Mouse (Mus musculus) left cerebral cortex, adult 9 months (tissue): ENCODE data around the gene Pheta2.
"Not testable (repeated sequence)": the region's sequence is repeated elsewhere in the genome, so short reads cannot be mapped to it uniquely, and the experiment has no call there.

Experiments used
- DNase-seq, 2 experiments: peaks; one replicate each; pipeline ENCODE4 v3.0.0; 2022; ENCODE audit warnings: low spot score in 2 of 2

Gene Pheta2

DNA sequence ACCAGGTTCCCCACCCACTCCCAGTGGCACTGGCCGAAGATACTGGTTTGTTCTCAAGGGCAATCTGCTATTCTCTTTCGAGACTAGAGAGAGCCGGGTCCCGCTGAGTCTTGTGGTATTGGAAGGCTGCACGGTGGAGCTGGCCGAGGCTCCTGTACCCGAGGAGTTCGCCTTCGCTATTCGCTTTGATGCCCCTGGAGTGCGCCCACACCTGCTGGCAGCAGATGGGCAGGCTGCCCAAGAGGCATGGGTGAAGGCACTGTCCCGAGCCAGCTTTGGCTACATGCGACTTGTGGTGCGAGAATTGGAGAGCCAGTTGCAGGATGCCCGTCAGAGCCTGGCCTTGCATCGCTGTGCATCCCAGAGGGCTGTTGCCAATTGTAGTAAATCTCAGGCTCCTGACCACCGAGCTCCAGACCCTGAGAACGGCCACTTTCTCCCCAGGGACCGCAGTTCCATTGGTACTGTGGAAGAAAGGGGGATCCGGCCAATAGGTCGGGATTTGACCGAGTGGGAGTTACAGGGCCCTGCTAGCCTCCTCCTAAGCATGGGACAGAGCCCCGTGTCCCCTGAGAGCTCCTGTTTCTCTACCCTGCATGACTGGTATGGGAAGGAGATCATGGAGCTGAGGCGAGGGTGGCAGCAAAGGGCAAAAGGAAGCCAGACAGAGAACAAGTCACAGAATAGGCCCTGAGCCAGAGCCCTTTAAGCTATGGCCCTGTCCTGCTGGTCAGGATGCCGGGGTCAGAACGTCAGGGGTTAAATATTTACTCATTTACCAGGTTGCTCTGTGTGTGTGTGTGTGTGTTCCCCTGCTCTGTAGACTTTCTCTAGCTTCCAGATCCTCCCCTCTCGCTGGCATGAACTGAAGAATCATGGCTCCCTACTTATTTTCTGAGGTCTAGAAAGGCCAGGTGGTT is 4.9 kb downstream of the Pheta2 start:
- no peak for DNase-seq

DNA sequence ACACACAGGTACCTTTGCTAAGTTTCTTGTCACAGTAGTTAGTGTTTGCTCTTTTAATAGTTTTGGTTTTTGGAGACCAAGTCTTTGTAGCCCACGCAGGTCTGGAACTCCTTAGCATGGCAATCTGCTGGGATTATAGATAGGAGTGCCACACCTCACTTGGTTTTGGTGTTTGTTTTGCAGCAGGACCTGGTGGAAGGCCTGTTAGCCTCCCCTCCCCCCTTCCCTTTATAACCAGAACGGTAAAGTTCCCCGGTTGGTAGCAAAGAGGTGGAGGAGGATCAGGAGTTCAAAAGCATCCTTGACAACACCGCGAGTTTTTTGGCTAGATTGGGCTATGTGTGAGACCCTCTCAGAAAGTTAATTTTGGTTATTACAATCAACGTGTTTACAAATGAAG is 6.2 kb downstream of the Pheta2 start:
- DNase-seq, result no peak

DNA sequence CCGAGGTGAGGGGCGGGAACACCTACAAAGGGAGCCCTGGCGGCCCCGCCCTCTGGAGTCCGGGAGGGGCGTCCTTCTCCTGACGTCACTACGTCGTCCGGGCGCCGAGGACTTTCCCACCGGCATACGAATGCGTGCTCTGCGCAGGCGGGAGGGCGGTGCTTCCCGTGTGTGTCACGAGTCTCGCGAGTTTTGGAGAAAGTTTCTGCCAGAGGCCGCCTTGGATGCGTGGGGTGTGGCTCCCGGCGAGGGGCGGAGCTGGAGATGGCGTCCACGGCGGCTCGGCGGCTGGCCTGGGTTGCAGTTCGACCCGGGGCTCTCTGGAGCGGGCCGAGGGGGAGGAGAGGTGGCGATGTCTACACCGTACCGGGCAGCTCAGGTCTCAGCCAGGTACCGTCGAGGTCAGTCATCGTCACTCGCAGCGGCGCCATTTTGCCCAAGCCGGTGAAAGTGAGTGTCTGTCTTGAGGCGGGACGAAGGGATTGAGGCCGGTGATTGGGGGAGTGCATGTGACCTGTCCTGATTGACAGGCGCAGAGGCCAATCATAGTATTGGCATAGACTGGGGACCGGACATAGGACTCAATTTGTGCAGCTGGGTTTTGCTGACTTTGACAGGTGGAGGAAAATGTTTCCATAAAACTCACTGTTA is 7.2 kb downstream of the Pheta2 start:
- DNase-seq, result peak; percentile 94 to 99

DNA sequence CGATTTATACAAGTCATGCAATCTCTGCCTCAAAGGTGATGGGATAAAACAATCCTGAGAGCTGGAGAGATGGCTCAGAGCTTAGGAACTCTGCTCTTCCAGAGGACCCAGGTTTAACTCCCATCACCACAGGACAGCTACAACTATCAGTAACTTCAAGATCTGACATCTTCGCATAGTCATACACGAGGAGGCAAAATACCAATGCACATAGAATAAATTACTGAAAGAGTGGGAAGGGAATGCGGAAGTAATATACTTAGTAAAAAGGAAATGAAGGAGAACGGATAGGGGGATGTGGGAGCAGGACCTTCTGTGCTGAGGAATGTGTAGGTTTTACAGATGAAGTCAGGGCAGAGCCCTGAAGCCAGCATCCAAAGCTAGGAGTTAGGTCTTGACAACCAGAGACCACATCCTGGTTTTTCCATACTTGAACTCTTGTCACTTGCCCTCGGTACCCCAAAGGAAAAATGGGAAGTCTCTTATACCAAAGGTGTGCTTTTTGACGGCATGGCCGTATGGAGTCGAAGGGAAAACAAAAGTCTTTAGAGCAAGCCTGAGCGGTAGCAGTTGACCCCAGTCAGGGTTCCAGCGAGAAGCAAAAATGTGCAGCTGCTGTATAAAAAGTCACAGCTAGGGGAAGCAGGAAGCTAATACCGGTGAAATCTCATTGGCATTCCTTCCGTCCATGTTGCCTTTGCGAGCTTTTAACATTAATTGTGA is 8.0 kb downstream of the Pheta2 start:
- DNase-seq, result no peak

DNA sequence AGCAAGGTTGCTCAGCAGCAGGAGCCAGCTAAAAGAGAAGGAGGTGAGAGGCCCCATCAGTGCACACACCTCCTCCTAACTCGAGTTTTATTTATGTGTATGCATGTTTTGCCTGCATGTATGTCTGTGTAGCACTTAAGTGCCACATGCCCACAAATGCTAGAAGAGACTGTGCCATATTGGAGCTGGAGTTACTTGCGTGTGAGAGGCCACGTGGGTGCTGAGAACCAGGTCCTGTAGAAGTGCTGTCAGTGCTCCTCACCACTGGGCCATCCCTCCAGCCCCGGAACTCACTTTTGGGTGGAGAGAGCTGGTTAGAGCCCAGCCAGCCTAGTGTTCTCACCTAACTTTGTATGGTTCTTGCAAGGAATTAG is 8.5 kb downstream of the Pheta2 start:
- no peak for DNase-seq

DNA sequence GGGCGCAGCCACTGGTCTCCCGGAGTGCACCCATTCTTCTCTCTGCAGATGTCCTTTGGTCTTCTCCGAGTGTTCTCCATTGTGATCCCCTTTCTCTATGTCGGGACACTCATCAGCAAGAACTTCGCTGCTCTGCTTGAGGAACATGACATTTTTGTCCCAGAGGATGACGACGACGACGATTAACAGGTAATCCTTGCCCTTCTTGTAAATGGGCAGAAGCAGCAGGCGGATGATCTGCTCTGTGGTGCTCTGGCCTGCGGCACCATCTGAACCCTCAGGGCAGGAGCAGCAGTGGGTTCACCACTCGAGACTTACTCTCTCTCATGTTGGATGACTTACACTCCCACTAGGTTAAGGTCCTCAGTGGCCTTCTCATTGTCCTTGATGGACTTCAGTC is 9.1 kb downstream of the Pheta2 start:
- DNase-seq, result no peak

DNA sequence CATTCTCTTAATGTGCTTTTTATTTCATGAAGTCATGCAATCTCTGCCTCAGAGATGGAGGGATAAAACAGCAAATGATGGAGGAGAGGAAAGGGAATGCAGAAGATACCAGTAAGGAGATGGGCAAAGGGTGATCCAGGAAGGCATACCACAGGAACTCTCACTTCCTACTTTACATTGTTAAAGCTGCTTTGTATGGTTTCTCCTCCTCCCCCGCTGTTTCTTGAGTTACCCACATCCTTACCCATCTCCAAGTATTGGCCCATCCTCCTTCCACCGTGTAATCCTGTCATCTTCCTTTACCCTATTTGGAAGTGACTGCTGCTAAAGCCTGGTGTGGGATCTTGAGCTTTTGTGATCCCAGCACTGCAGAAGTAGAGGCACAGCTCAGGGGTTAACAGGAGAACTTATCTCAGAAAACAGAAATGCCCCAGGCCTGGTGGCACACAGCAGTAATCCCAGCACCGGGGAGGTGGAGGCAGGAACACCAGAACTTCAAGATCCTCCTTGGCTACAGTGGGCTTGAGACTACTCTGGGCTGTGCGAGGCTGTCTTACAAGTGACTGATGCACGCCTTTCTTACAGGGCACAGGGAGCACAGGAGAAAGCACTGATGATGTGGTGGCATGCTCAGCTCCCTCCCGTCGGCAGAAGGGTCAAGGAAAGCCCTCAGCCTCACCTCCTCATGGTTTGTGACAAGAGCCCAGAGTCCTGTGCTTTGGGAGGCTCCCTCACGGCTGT is 9.7 kb downstream of the Pheta2 start:
- no peak for DNase-seq

DNA sequence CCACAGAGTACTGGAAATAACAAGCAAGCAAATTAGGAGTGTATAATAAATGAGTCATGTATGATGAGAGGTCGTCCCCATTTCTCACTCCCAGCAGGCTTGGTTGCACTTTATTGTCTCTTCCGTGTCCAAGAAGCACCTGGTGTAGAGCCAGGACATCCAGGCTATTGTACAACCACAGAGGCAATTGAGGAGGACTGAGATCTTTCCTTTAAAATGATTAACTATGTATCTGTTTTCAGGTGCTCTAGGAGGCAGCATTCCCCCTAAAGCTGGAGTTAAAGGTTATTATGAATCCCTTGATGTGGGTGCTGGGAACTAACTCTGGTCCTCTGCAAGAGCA is 10.2 kb downstream of the Pheta2 start:
- no peak for DNase-seq

DNA sequence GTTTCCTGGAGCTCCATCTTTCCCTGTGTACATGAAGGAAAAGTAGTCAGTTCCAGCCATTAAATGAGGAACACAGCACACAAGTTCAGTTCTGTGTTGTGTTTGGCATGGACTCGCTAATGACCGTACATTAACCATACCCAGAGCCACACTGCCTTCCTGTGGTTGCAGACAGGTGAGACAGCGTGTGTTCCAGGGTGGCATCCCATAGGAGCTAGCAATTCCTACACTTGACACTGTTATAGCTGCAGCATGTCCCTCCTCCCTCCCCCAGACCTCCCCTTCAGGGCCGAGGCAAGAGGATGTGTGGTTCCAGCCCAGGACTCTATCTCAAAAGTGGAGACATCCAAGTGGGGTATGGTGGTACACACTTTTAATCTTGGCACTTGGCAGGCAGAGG is 11.6 kb downstream of the Pheta2 start:
- no peak for DNase-seq

DNA sequence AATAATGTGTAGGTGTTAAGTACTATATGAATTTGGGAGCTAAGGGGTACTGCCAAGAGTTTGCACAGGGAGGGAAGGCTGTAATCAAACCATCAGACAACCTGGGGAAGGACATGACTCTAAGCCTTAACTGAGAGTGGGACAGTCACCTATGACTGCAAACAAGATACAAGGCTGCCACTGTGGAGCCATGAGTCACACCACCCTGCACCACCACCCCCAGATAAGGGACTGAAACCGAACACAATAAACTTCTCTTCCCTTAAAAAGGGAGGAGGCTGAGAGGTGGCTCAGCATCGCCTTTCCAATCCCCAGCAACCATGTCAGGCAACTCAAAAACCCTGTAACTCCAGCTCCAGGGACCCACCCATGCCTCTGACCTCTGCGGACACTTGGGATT is 12.7 kb downstream of the Pheta2 start:
- no peak for DNase-seq

DNA sequence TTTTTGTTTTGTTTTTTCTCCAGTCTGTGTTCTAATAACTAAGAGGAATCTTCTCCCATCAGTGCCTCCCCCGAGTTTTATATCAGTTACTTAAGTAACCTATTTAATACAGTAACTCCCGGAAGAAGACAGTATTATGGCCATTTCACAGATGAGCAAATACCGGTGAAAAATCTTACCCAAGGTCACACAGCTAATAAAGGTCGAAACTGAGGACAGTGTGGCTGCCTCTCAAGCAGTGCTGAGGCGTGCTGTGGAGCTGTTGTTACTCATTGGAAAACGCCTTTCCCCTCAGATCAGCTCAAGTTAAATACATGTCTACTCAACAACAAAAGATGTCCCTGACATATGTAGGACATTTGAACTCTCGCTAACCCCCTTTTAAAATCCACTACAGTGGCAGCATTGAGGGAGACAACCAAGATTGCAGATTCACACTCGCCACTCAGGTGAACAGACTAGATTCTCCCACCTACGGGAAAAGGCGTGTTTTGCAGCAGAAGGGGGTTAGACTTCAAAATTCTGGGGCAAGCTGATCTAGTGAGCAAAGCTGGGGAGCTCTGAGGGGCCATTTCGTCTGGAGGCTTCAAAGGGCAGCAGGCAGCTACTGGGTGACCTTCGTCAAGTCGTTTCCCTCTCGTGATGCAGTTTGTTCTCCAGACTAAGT is 14.5 kb downstream of the Pheta2 start:
- no peak for DNase-seq

DNA sequence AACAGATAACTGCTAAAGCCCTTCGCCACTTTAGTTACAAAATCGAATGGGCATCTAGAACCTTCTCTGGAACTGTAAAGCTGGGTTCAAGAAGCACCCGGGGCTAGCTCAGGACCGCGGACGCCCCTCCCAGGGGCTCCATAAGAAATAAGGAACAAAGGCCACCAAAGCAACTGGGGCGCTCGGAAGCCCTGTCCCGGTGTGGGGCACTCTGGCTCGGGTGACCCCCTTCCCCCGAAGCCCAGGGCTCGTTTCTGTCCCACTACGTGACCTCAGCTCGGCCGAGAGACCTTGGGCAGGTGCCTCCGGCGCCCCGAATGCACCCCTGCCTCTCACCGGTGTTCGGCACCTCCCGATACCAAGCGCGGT is 15.0 kb downstream of the Pheta2 start:
- DNase-seq, result no peak

DNA sequence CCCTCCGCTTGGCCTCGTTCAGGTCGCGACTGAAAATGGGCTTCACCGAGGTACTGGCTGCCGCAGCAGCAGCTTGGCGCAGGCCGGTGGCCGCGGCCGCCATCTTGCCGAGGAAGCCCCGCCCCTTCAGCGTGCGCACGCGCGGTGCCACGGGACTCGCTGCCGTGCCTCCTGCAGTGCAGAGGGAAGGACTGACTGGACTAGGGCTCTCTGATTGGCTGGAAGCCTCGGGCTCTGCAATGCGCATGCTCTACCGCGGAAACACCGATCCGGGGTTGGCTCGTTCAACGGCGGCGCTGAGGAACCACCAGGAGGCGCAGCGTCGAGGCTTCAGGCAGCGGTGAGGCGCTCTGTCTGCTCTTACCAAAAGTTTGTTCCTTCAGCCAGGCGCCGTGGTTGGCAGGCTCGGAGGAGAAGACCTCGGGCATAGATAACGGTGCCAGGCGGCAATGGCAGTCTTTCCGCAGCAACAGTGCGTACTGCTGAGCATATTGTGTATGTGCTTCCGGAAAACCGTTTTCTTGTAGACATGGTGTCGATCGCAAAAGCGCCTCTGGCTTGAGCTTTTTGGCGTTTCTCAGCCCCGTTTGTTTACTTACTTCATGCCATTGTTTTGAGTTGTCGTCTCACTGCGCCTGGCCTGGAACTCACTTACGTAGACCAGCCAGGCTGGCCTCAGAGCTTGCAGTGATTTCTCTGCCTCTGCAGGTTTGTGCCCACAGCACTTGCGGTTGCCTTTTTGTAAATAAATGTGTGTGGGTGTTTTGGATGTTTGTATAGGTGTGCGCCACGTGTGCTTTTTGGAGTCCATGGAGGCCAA is 15.6 kb downstream of the Pheta2 start, which contains the start of gene Ndufa6:
TSS of gene Ndufa6 (minus strand) at position 197 of the 820 bp plus-strand sequence.
- peak; percentile 94 to 97 for DNase-seq

DNA sequence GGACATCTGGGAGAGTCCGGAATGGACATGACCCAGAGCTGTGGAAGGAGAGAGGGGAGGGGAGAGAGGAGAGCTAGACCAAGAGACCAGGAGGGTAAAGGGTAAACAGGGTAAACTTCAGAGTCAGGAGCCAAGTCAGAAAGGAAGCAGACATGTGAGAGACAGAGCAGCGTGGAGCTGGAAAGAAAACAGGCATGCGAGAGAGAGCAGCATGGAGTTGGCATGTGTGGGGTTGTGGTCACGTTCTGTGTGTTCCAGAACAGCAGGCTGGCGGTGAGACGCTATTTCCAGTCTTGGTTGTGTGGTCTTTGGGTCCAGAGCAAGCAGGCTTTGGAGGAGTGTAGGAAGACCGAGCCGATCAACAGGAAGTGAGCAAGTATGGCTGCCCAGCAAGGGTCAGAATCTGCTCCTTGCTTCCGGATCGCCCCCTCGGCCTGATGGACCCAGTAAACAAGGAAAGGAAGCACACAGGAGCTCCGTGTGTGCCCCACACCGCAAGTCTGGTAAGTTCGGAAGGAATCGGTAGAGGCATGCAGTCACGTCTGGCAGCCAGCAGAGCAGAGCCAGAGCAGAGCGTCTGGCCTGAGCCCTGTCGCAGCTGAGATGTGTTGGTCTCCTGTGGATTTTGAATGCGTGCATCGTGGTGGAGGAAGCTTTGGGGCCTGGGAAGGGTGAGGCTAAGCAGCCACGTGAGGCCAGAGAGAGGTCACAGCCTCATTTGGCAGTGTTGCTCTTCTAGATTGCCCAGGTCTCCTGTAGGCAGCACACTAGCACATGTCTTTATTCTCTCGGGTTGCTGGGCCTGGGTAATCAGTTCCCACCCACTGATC is 19.9 kb downstream of the Pheta2 start:
- no peak for DNase-seq

DNA sequence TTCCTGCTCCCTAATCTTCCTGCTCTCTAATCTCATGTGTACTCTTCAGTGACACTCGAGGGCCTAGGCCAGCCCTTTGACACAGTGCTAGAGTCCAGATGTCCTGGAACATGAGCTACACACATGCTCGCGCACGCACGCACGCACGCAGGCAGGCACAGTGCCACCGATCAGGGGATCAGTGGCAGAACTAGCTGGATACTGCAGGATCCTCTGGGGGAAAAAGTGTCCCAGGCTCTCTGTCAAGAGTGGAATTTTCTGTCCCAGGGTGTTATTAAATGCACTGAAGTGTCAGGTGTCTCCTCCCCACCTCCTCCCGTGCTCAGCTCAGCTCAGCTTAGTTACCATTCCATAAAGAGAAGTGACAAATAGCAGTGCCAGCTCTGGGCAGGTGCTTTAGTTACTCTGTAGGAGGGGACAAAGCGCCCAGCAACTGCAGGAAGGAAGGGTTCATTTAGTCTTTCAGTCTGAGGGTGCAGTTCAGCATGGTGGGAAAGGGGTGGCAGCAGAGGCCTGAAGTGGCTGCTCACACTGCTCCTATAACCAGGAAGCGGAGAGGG is 22.8 kb downstream of the Pheta2 start:
- no peak for DNase-seq

DNA sequence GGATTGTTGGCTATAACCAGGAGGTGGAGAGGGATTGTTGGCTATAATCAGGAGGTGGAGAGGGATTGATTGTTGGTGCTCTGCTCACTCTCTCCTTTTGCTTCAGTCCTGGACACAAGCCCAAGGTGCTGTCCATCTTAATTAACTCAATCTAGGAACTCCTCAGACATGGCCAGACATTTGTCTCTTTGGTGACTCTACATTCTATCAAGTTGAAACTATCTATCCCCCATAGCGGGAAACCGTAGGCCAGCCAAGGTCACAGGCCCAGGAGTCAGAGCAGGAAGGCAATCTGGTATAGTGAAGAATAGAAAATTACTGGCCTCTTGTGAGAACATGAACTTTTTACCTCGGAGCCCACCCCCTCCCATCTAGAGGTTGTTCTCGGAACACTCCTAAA is 23.5 kb downstream of the Pheta2 start:
- no peak for DNase-seq

DNA sequence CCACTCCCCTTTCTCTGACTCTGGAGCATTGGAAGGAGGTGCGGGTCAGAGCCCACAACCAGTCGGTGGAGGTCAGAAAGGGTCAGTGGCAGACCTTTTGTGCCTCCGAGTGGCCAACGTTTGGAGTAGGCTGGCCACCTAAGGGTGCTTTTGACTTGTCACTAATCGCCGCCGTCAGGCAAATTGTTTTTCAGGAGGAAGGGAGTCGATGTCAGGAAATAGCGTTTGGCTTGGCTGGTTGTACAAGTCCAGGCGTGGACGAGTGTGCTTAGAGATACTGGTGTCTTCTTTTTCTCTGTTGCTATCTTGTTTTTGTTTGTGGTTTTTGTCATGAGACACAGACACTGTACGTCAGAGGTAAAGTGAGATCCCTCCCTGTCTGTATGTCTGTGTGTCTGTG is 25.1 kb downstream of the Pheta2 start:
- DNase-seq, result not testable (repeated sequence)

DNA sequence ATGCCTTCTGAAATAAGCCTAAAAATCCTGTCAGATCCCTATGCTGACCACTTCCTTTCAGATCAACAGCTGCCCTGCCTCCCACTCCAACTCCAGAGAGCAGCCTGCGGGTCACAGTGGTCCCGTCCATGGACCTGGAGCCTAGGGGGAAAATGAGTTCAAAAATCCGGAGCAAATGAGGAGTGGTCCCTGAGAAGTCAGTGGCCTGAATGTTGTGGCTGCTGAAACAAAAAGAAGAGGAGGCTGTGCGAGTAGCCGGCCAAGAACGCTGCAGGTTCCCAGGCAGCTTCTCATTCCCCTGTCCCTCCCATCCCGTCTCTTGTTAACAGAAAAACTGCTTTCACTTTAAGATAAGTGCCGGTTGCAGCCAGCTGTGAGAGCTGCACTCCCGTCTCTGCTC is 25.8 kb downstream of the Pheta2 start:
- DNase-seq, result not testable (repeated sequence)

DNA sequence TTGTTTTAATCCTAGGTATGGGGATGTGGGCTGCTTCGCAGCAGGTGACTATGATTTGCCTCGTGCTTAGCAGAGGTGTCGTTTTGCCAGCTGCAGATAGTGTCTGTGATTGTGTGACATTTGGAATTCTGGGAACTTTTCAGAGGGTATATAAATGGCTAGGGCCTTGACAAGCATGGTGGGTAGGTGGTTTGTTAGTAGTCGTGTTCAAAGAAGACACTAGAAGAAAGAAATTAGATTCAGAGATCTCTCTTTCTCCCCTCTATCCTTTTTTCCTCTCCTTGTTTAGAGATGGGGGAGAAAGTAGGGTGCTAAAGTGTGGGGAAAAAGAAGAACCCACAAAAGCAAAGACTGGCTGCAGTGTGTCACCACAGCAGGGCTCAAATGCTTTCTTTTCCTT is 29.4 kb downstream of the Pheta2 start:
- no peak for DNase-seq
